Mouse (Mus musculus) hematopoietic stem cell, adult 5-6 weeks (primary cell): ENCODE results near the gene Scpep1. TPM values are rescaled to one million over a fixed set of nuclear protein-coding genes. Genes with fewer than 3 reads are reported as not detected.
A peak's percentile ranks its signal among the peaks of the same experiment; 100 is the strongest.

Experiments used
- ATAC-seq, 2 experiments: fragments of 125-278 bp in 1 of 2; replicated peaks in 1 of 2; 2 replicates each; pipeline ENCODE4 v1.8.0; 2016 to 2017; ENCODE audit warnings: inconsistent platforms in 2 of 2, mild to moderate bottlenecking in 2 of 2, moderate number of reproducible peaks in 2 of 2, low read depth in 1 of 2, moderate TSS enrichment in 1 of 2; ENCODE audit not compliant: low FRiP score in 2 of 2, poor library complexity in 2 of 2, severe bottlenecking in 2 of 2, insufficient read depth in 1 of 2, low TSS enrichment in 1 of 2
- total RNA-seq: library from RNA; stranded (forward); fragments of 172-1452, 232-1000 nt; gene quantifications from 2 replicates; pipeline ENCODE4 v1.2.3, GENCODE M21; 2017

Gene Scpep1
- total RNA-seq, 1 experiment from 2014 or later = 13.4 TPM

DNA sequence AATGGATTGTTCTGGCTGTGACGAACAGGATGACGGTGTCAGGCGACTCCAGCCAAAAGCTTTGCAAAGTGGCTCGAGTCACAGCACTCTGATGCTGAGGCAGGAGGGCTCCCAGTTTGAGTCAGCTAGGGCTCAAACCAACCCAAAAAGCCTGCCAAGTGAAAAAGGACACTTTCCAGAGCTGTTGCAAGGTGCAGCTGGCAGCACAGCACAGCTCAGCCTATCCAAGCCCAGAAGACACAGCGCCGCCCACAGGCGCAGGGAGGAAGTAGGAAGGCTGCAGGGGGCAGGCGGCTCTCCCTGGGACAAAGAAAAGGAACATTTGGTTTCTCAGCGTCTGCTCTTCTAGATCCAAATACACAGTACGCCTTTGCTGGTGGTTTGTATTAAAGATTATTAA lies 31.4 kb upstream of the Scpep1 start:
- no peak for ATAC-seq

DNA sequence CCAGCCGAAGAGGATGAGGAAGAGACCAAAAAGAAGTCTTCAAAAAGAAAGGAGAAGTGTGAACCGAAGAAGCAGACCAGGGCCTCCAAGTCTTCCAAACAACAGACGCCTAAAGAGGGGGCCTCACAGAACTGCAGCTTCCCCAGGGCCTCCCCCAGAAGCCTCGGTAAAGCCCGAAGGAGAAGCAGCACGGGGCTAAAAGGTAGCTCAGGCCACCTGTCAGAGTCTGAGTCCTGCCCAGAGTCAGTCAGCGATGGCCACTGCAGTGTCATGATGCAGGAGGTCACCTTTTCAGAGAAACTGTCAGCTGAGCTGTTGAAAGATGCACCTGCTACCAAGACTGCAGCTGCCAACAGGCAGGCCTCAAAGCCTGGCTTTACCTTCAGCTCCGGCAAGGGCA lies 26.1 kb upstream of the Scpep1 start:
- ATAC-seq = no peak

DNA sequence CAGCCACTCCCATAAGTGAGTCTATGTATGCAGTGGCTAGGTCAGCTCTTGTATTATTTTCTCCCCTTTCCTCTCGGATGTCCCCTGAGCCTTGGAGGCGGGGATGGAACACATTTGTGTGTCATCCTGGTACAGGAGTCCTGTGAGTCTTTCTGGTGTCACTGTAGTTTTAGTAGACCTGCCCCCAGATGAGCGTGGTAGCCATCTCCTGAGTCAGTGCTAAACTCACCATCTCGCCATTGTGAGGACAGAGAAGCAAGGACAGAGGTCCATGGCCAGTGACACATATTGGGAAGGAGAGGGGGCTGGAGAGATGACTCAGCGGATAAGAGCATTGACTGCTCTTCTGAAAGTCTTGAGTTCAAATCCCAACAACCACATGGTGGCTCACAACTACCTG lies 21.9 kb upstream of the Scpep1 start:
- ATAC-seq = no peak

DNA sequence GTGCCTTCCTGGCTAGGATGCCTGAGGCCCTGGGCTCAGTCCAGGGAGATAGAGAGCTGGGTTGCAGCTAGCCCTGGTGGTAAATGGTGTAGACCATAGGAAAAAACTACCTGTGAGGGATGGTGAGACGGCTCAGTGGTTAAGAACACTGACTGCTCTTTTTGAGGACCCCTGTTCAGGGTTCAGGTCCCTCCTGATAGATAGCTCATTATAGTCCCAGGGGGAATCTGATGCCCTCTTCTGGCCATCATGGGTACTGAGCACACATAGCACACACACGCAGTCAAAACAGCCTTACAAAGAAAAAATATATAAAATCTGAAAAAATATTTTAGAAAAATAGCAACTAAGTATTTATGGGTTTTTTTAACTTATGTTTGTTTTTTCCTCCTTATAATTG lies 21.1 kb upstream of the Scpep1 start:
- no peak for ATAC-seq

DNA sequence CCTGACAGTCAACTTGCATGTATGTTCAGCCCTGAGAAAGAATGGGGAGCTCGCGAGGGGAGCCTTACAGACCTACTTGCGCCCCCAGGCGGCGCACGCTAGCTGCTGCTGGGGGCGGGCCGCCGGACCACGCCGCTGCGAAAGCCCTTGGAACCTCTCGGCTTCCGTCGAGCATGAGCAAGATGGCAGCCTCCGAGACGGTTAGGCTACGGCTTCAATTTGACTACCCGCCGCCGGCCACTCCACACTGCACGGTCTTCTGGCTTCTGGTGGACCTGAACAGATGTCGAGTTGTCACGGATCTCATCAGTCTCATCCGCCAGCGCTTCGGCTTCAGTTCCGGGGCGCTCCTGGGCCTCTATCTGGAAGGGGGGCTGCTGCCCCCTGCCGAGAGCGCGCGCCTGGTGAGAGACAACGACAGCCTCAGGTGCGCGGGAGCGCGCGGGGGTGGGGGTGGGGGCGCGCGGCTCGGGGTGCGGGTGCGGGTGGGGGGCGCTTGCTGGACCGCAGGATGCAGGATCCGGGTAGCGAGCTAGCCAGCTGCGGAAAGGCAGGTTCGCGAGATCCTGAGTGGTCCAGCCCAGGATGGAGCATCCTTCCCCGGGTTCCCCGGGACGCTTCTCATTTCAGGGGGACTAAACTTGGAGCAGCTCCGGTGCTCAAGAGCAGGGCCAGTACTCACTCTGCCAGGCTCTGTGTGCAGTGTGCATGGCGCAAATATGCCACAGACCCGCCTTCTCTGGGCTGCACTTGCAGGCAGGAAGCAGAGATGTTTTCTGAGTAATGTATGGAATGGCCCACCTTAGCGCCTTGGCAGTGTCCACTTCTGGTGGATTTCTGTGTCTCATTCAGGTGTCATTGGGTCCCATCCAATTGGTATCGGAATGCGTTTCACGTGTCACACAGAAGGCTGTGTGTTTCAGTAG lies 18.8 kb upstream of the Scpep1 start:
- peak; percentile 81 to 94 for ATAC-seq

DNA sequence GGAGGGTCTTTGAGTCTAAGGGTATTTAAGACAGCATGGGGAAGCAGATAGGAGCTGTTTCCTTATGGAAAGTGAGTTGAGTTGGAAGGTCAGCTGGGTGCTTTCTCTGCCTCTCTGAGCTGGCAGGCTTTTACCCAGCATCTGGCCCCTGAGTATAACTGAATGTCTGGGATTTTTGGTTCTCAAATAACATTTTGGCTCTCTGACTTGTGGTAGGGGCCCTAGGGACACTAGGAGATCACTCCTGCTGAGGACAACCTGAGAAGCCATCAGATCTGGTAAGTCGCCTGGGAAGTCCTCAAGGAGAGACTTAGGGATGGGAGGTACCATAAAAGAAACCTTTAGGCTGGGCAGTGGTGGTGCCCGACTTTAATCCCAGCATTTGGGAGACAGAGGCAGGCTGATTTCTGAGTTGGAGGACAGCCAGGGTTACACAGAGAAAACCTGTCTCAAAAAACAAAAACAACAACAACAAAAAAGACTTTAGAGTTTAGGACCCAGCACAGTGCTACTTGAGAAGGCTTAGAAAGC lies 15.0 kb upstream of the Scpep1 start, which contains the start of gene Coil:
Coil (plus strand) TSS at position 51 of the 531 bp plus-strand sequence.
- no peak for ATAC-seq

DNA sequence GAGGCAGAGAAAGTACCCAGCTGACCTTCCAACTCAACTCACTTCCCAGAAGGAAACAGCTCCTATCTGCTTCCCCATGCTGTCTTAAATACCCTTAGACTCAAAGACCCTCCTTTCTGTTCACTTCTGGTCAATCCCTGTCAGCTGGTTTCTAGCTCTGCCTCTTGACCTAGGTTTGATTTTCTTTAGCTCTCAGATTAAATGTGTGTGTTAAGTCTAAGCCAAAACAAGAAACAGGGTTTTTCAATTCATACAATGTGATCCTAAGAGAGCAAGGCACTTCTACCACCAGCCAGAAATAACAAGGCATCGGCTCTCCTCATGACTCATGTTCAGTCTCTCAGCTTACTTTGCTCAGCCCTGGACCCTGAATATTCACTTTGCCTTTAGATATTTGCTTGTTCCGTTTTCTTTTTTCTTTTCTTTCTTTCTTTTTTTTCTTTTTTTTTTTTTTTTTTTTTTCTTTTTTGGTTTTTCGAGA lies 11.7 kb upstream of the Scpep1 start, which contains the start of gene Elobl:
Elobl (minus strand) TSS at position 51 of the 481 bp plus-strand sequence.
- ATAC-seq = no peak

DNA sequence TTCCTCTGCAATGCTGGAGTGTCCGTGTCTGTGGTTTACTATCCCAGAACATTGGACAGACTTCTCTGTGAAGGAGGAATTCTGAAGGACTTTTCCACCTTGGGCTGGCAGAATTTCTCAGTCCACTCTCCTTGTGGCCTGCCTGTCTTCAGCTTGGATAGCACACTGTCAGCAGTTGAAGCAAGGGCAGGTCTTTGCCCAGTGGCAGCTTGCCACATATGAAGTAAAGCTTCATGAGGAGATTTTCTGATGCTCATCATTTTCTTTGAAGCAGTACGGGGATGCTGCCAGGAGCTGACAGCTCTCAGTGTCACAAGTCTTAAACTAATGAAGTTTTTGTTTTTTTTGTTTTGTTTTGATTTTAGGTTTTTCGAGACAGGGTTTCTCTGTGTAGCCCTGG lies 3.6 kb upstream of the Scpep1 start:
- no peak for ATAC-seq

DNA sequence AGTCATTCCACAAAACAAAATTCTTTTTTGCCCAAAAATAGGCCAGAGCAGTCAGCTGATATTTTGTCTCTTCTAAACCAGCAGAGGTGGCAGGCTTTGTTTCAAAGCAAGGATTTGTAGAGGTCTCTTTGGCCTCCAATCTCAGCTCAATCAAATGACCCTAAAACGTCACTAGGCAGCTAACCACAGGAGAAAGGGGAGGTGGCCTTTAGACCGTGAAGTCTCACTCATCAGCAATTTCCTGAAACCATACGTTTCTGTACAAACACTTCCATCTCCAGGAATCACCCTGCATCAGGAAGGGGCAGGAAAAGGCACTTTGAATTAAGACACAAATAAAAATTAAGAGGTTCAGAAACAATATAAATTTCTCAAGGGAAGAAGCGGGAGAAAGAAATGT lies 462 bp downstream of the Scpep1 start:
- ATAC-seq = peak in 1 of 2 experiments; percentile 40; a peak in 1 of 4 replicates

DNA sequence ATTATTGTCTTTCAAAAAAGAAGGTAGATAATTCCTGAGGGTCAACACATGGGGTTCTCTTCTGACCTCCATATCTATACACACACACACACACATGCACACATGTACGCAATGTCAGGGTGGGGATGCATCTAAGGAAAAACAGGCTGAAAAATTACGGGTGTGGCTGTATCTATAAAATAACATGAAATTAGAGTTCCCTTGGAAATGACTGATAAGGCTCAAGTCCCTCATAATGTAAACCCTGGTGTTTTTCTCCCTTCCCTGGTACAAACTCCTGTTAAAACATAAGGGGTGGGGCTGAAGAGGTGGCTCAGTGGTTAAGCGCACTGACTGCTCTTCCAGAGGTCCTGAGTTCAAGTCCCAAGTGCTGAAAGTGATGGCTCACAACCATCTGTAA lies 1.7 kb downstream of the Scpep1 start:
- ATAC-seq = no peak

DNA sequence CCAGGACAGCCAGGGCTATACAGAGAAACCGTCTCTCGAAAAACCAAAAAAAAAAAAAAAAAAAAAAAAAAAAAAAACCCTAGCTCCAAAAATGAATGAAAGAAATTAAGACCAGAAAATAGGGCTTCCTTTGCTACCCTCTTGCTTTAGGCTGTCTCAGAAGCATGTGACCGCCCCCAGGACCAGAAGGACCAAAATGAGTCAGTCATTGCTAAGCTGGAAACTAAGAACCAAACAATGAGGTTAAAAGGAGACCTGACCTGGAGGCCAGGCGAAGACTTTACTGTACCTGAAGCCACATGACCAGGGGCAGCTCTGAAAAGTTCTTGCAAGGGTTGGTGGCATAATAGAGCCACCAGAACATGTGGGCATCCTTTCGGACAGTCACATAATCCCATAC lies 3.1 kb downstream of the Scpep1 start:
- ATAC-seq = no peak

DNA sequence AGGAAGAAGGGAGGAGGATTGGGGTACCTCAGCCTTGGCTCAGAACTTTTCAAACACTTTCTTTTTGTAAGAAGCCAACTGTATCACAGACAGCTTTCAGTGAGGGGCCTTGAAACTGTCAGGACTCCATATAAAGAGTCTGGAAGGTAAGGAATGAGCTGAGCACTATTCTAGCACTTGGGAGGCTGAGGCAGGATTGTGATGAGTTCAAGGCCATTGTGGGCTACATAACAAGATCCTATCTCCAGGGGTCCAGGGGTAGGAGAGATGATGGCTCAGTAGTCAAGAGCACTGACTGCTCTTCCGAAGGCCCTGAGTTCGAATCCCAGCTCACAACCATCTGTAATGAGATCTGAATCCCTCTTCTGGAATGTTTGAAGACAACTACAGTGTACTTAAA lies 3.7 kb downstream of the Scpep1 start:
- no peak for ATAC-seq

DNA sequence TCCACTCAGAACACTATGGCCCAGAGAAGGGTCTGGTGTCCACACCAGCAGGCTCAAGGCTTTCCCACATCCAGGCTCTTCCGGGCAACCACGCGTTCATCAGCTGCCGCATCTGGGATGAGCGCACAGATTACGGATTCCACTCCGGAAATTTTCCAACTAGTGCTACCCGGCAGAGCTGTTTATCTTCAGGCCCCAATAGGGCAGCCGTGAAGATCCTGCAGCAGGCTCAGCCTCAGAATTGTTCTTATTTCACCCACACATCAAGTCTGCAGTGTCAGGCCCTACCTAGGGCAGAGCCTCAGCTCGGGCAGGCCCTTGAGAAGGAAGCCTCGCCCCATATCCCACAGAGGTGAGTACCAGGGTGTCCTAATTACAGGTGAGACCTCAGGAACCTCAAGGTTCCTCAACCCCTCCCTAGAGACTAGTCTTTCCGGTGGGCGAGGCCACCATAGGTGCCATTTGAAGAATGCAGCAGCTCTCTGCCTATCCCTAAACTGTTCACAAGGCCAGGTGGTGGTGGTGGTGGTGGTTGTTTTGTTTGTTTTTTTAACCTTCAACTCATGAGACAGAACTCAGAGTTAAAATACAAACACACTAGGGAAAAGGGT lies 4.5 kb downstream of the Scpep1 start:
- no peak for ATAC-seq

DNA sequence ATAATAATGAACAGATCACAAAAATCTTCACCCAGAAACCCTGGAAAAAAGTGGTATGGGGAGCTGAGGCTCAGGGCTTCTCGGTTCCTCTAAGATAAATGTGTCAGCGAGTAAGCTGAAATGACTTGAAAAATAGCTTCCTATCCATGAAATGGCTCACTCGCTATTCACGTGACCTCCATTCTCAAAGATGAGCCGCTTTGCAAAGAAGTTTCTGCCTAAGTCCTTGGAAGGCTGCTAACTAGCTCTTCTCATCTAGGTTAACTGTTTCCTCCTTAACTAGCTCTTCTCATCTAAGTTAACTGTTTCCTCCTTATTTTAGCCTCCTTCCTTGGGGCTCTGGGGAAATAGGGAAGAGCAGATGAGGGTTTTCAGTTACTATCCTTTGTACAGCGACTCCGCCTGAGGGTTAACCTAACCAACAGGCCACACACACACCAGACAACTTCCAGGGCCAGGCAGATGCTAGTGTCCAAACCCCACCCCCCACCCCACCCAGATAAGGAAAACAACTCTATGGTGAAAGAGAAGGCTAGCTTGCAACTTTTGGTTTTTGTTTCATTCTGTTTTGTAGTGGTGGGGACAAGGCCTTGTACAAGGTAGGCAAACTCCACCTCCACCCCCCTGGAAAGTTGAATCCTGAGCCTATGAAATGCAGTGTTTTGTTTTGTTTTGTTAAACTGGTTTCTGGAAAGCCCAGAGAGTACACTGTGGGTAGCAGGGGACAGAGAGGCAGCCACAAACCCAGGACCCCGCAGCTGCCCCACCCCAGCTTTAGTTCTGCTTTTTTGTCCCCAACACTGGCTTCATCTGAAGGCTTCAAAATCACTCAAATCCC lies 5.2 kb downstream of the Scpep1 start:
- peak; percentile 39 to 59; a peak in 3 of 4 replicates for ATAC-seq

DNA sequence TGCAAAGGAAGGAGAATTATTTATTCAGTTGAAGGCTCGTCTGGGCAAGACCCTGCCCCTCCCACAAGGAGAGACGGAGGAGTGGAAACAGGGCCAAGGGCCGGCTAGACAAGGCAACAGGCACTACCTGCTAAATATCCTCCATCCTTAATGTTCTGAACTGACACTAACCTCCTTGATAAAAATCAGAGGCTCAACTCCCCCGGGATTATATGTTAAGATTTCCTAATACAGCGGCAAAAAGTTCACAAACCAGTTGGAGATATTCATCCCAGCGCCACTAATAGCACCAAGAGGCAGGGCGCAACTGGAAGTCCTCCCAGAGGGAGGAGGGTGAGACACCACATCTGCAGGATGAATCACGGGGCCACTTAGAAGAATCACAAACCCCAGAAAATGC lies 6.4 kb downstream of the Scpep1 start:
- no peak for ATAC-seq

DNA sequence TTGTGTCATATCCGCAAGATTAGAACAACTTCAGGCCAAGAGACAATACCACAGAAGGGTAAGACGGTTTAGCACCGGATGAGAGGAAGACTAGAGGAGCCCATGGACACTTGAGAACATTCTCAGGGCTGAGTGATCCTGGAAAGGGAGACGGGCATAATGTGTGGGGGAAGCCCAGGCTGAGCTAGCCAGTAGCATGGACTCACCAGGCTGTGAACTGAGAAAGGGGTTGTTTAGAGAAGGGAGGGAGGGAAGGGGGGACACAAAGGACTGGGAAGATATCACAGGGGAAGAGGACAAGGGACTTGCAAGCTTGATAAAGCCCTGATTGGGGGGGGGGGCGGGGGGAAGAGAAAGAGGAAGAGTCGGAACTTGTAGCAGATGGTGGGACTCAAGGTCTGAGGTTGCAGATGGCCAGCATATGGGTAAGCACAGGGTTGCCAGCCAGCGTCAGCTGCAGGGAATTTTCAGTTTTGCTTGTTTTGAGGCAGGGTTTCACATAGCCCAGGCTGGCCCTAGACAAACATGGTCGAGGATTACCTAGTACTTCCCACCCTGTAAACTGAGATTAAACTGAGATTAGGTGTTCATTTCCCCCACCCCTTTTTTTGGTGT lies 9.2 kb downstream of the Scpep1 start:
- no peak for ATAC-seq

DNA sequence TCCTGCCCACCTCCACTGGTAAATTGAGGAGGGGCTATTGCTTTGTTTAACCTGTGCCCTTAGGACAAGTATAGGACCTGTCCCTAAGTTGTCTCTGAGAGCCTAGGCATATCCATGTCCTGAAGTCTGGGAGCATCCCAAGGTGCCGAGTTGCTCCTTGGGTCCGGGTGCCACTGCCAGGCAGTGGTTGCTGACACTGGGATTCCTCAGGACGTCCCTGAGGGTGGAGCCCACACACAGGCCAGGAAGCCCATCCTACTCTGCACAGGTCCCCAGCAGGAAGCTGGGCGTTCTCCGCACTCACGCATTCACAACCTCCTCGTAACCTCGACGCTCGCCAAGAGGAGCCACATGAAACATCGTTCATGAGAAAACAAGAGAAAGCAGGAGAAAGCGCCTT lies 13.8 kb downstream of the Scpep1 start:
- ATAC-seq = no peak
